Mouse (Mus musculus) limb, embryonic 15.5 days (tissue): ENCODE measurements around the gene Cog6. TPM values are rescaled to one million over a fixed set of nuclear protein-coding genes. Genes with fewer than 3 reads are reported as not detected.

Experiments used
- ATAC-seq: fragments of 200-750 bp; cut with Nextera tagmentation; 2 replicates; pipeline ENCODE4 v1.8.0; 2017; ENCODE audit warnings: low read depth, moderate TSS enrichment; ENCODE audit not compliant: insufficient number of reproducible peaks, low FRiP score, low TSS enrichment
- H3K27ac ChIP-seq: fragments of 300-500 bp; sonication (generic); 2 replicates; pipeline ENCODE4 v1.5.1; 2015; ENCODE audit warnings: moderate library complexity, mild to moderate bottlenecking, inconsistent platforms
- H3K27me3 ChIP-seq: fragments of 300-500 bp; sonication (generic); 2 replicates; pipeline ENCODE4 v1.6.1; 2015; ENCODE audit warnings: inconsistent platforms
- H3K36me3 ChIP-seq: fragments of 300-500 bp; sonication (generic); 2 replicates; pipeline ENCODE4 v1.6.1; 2015; ENCODE audit warnings: inconsistent platforms
- H3K4me1 ChIP-seq: fragments of 300-500 bp; sonication (generic); 2 replicates; pipeline ENCODE4 v1.6.1; 2015; ENCODE audit warnings: inconsistent platforms
- H3K4me2 ChIP-seq: fragments of 300-500 bp; sonication (generic); 2 replicates; pipeline ENCODE4 v1.6.1; 2015; ENCODE audit warnings: mild to moderate bottlenecking, inconsistent platforms
- H3K4me3 ChIP-seq: fragments of 300-500 bp; sonication (generic); 2 replicates; pipeline ENCODE4 v1.5.1; 2015; ENCODE audit warnings: mild to moderate bottlenecking, inconsistent platforms
- H3K9ac ChIP-seq: fragments of 300-500 bp; sonication (generic); 2 replicates; pipeline ENCODE4 v1.6.1; 2015; ENCODE audit warnings: inconsistent platforms
- H3K9me3 ChIP-seq: fragments of 300-500 bp; sonication (generic); 2 replicates; pipeline ENCODE4 v1.6.1; 2016; ENCODE audit warnings: inconsistent platforms
- WGBS: fragments of 180-500 bp; shearing (Covaris S2); methylation state at CpG from one replicate; pipeline ENCODE4 v1.1.7; 2015; 5-methylcytosine and 5-hydroxymethylcytosine counted together
- polyA plus RNA-seq: library from polyadenylated mRNA; unstranded; fragments of >200 nt; fragmentation: Nextera tagmentation; extraction: Ambion mirVana; gene quantifications from 2 replicates; pipeline ENCODE4 v1.2.1, GENCODE M21; 2015

Gene Cog6
- polyA plus RNA-seq, 1 experiment from 2014 or later: 49.6 TPM

- no peak overlapping the region for H3K4me3 ChIP-seq
- no peaks in the 10 kb centered on the region for H3K27me3 ChIP-seq
- H3K9me3 ChIP-seq: no peaks in the 10 kb centered on the region
- no peak overlapping the region for H3K9ac ChIP-seq
- WGBS: 62% methylated on average over 7 of the region's 7 CpGs
- no peaks in the 10 kb centered on the region for H3K36me3 ChIP-seq
- ATAC-seq: no peak
- H3K4me2 ChIP-seq: no peak overlapping the region
- no peak overlapping the region for H3K27ac ChIP-seq
- H3K4me1 ChIP-seq: peaks cover 15% of the 10 kb centered on the region; the same call in 1 of the 2 replicates
Observed at GRCm38 (mm10) chr3:52957861-52958260, 59.2 kb downstream of the Cog6 start.

DNA sequence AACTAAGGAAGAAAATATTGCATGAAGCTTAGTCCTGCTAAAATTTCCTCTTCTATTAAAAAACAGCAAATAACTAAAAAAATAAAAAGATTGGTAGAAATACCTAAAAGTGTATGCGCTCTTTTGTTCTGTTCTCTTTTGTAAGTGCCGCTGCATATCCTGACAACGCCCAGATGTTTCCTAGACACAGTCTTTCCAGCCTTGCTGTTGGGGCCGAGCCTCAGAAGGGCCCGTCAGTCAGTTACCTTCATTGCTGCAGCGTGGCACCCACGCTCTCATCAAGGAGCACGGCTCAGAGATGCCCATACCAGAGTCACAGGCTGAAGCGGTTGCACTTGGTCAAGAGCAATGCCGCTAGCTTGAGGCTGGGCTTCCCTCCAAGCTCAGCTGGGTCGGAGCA, 60.8 kb downstream of the Cog6 start:
- H3K9ac ChIP-seq: no peak overlapping the region
- H3K9me3 ChIP-seq: no peaks in the 10 kb centered on the region
- H3K27ac ChIP-seq: 0 out of 2 replicates have a peak overlapping the region, but pooled peaks have one; percentile 35
- H3K4me3 ChIP-seq: no peak overlapping the region
- H3K36me3 ChIP-seq: no peaks in the 10 kb centered on the region
- WGBS: 79% methylated on average over 11 of the region's 11 CpGs
- H3K4me1 ChIP-seq: peaks cover 15% of the 10 kb centered on the region; the same call in 1 of the 2 replicates
- no peaks in the 10 kb centered on the region for H3K27me3 ChIP-seq
- ATAC-seq: no peak
- H3K4me2 ChIP-seq: no peak overlapping the region

DNA sequence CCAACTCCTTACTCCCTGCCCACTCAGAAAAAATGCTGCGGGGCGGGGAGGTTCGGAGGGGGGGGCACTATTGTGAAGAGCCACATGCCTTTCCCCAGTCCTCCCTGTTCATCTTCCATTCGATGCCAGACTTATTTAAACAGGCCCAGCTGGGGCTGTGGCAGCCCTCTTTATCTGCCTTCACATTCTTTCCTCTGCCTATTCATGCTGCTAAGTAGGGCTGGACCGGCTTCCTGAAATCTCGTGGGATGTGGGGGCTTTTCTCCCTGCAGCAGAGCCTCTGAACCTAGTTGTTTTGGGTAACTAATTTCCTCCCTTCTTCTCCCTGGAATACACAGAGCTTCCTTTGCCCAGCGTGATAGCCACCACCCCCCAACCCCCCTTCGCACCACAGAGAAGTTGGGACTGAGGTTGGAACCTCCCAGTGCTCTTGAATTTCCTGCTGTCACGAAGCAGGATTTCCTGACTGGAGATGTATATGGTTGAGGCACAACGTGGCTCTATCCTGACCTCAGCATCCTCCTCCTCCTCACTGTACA, 61.5 kb downstream of the Cog6 start:
- Histone ChIP-seq H3K27me3 (no peaks in the 10 kb centered on the region), H3K27ac (no peak overlapping the region), H3K9me3 (no peaks in the 10 kb centered on the region), H3K4me3 (no peak overlapping the region), H3K4me1 (peaks cover 15% of the 10 kb centered on the region; the same call in 1 of the 2 replicates), H3K4me2 (no peak overlapping the region), H3K9ac (no peak overlapping the region), H3K36me3 (no peaks in the 10 kb centered on the region)
- WGBS: 20% methylated on average over 10 of the region's 10 CpGs
- ATAC-seq: no peak

DNA sequence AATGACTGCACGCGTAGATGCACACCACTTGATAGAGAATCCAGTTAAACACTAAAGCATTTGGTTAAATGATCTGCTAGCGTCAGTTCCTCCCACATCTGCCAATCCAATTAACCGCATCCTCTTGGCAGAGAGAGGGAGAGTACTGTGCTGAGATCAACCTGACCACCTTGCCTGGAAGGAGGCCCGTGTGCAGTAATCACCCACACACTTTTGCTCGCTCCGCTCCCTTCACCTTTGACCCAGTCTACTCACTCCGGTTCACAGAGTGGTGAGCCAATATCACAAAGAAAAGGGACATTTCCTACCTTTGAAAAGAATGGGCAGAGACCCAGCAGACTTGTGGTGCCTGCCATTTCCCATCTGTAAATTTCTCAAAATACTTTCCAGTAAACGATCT, 62.4 kb downstream of the Cog6 start:
- no peaks in the 10 kb centered on the region for H3K36me3 ChIP-seq
- no peaks in the 10 kb centered on the region for H3K27me3 ChIP-seq
- no peaks in the 10 kb centered on the region for H3K9me3 ChIP-seq
- H3K27ac ChIP-seq: no peak overlapping the region
- no peak overlapping the region for H3K9ac ChIP-seq
- H3K4me1 ChIP-seq: peaks cover 15% of the 10 kb centered on the region; the same call in 1 of the 2 replicates
- 65% methylated on average over 9 of the region's 9 CpGs for WGBS
- no peak for ATAC-seq
- no peak overlapping the region for H3K4me3 ChIP-seq
- H3K4me2 ChIP-seq: no peak overlapping the region

GRCm38 (mm10) chr3:52953831-52954230, 63.2 kb downstream of the Cog6 start:
- Histone ChIP-seq H3K9ac (no peak overlapping the region), H3K4me3 (no peak overlapping the region), H3K27ac (no peak overlapping the region), H3K4me2 (no peak overlapping the region), H3K4me1 (peaks cover 15% of the 10 kb centered on the region; the same call in 1 of the 2 replicates), H3K36me3 (no peaks in the 10 kb centered on the region), H3K27me3 (no peaks in the 10 kb centered on the region), H3K9me3 (no peaks in the 10 kb centered on the region)
- ATAC-seq: no peak
- WGBS: 78% methylated on average over 1 of the region's 1 CpGs

DNA sequence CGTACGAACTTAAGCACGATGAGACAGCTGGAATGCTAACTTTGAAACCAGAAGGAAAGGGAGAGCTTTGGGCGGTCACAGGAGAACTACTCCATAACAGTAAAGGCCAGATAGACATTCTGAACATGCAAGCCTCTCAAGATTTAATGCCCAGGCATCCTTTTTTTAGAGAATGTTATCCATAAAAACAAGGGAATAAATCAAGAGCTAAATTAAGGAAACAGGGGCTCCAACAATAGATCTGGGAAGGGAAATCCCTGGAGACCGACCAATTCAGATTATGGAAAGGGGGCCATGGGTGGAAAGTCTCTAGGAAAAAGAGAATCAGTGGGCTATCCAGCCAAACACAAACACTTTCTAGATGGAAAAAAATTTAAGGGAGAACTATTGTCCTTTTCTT, 68.2 kb downstream of the Cog6 start:
- H3K9me3 ChIP-seq: no peaks in the 10 kb centered on the region
- no peak overlapping the region for H3K4me3 ChIP-seq
- no peaks in the 10 kb centered on the region for H3K36me3 ChIP-seq
- H3K27me3 ChIP-seq: no peaks in the 10 kb centered on the region
- H3K27ac ChIP-seq: no peak overlapping the region
- no peak overlapping the region for H3K4me2 ChIP-seq
- no peaks in the 10 kb centered on the region for H3K4me1 ChIP-seq
- 87% methylated on average over 5 of the region's 5 CpGs for WGBS
- no peak for ATAC-seq
- no peak overlapping the region for H3K9ac ChIP-seq

DNA sequence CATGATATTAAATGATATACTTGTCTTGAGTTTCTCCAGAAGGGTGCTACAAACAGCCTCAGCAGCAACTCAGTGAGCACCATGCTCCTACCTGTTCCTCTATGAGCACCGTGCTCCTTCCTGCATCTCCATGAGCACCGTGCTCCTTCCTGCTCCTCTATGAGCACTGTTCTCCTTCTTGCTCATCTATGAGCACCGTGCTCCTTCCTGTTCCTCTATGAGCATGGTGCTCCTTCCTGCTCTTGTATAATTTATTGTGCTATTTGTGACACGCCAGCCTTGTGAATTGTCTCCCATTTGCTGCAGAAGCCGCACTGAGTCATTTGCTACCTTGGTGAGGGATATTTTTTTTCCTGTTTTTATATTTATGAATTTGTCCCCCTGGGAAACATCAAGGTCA, 69.6 kb downstream of the Cog6 start:
- ATAC-seq: no peak
- H3K27ac ChIP-seq: no peak overlapping the region
- H3K4me3 ChIP-seq: no peak overlapping the region
- no peaks in the 10 kb centered on the region for H3K9me3 ChIP-seq
- no peak overlapping the region for H3K4me2 ChIP-seq
- WGBS: 81% methylated on average over 5 of the region's 5 CpGs
- no peak overlapping the region for H3K9ac ChIP-seq
- no peaks in the 10 kb centered on the region for H3K27me3 ChIP-seq
- H3K4me1 ChIP-seq: no peaks in the 10 kb centered on the region
- no peaks in the 10 kb centered on the region for H3K36me3 ChIP-seq

GRCm38 (mm10) chr3:52940832-52941468, 76.1 kb downstream of the Cog6 start:
- Histone ChIP-seq H3K36me3 (no peaks in the 10 kb centered on the region), H3K9ac (no peak overlapping the region), H3K27me3 (no peaks in the 10 kb centered on the region; the same call in 1 of the 2 replicates), H3K4me2 (no peak overlapping the region), H3K9me3 (no peaks in the 10 kb centered on the region), H3K27ac (no peak overlapping the region), H3K4me3 (no peak overlapping the region), H3K4me1 (peaks cover 9% of the 10 kb centered on the region)
- 0 out of 2 replicates have a peak, but pooled peaks have one; percentile 48 for ATAC-seq
- WGBS: 13% methylated on average over 10 of the region's 10 CpGs

DNA sequence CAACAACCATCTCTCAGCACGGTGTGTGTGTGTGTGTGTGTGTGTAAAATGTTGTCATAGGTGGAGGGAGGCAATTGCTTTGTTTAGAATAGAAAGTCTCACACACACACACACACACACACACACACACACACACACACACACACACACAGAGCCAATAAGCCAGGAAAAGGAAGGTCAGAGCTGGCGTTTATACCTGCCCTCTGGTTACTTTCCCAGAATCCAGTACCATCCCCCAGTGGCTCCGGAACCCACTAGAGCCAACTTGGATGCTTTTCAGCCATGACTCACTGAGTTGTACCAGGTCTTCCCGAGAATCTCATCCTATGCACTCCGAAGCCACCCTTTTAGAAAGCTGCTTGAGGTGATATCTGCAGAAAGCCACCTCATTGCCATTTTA, 78.6 kb downstream of the Cog6 start:
- ATAC-seq: no peak
- WGBS: 69% methylated on average over 5 of the region's 5 CpGs
- Histone ChIP-seq H3K36me3 (no peaks in the 10 kb centered on the region), H3K4me3 (no peak overlapping the region), H3K4me1 (peaks cover 9% of the 10 kb centered on the region), H3K27me3 (no peaks in the 10 kb centered on the region; the same call in 1 of the 2 replicates), H3K9ac (no peak overlapping the region), H3K27ac (no peak overlapping the region), H3K9me3 (no peaks in the 10 kb centered on the region), H3K4me2 (no peak overlapping the region)

- WGBS: 76% methylated on average over 6 of the region's 6 CpGs
- Histone ChIP-seq H3K27ac (no peak overlapping the region), H3K9me3 (no peaks in the 10 kb centered on the region), H3K4me1 (peaks cover 9% of the 10 kb centered on the region), H3K4me2 (no peak overlapping the region), H3K9ac (no peak overlapping the region), H3K4me3 (no peak overlapping the region), H3K27me3 (no peaks in the 10 kb centered on the region; the same call in 1 of the 2 replicates), H3K36me3 (no peaks in the 10 kb centered on the region)
- no peak for ATAC-seq
Observed at GRCm38 (mm10) chr3:52937739-52938306, 79.2 kb downstream of the Cog6 start.

DNA sequence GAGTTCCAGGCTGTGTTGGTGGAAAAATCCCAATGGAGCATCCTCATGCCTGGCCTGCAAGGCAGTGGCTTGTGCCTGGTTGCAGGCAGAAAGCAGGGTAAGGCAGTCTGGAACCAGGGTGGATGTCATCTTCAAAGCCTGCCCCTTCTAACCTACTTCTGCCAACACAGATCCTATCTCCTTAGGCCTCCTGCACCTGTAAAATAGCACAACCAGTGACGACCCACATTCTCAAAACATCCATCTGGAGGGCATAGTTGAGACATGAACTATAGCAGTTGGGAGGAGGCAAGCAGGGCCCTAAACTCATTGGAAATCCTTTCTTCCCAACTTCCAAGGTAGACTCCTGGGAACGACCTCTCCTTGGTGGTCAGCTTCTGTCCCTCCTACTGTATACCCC, 85.1 kb downstream of the Cog6 start:
- no peak for ATAC-seq
- Histone ChIP-seq H3K27me3 (no peaks in the 10 kb centered on the region), H3K27ac (no peak overlapping the region), H3K9ac (no peak overlapping the region), H3K9me3 (no peaks in the 10 kb centered on the region), H3K36me3 (no peaks in the 10 kb centered on the region), H3K4me3 (no peak overlapping the region), H3K4me1 (no peaks in the 10 kb centered on the region), H3K4me2 (no peak overlapping the region)
- 75% methylated on average over 2 of the region's 2 CpGs for WGBS
